Mouse (Mus musculus): Measurements from ENCODE around the gene Dhps. TPM values are rescaled to one million over a fixed set of nuclear protein-coding genes. Genes with fewer than 3 reads are reported as not detected.
A peak's percentile ranks its signal among the peaks of the same experiment; 100 is the strongest.
"Not testable (repeated sequence)": the region's sequence is repeated elsewhere in the genome, so short reads cannot be mapped to it uniquely, and the experiment has no call there.

Dhps gene
- polyA plus RNA-seq, 1 experiment from 2014 or later, result 111 TPM

DNA sequence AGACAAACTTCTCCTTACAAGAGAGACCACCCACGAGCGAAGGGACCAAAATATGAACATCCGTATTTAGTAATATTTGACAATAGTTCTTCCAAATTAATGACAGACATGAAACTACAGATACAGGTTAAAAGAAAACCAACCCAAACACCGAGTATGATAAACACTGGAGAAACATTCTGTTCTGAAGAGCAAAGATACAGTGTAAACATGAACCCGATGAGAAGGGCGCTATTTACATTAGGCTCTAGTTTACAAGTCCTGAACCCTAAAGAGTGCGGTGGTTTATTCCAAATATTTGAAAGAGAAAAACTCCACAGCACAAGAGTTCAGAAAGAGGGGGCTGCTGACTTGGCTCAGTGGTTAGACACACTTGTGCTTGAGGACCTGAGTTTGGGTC is 45.4 kb downstream of the Dhps start:
- Histone ChIP-seq H3K27ac (replicated peaks) (no peak overlapping the region), H3K9ac (no peak overlapping the region), H3K36me3 (peaks cover 11% of the 10 kb centered on the region), H3K4me3 (no peak overlapping the region), H3K4me2 (no peak overlapping the region), H3K27me3 (no peaks in the 10 kb centered on the region), H3K9me3 (0 out of 2 replicates have a peak, but pooled peaks cover under 1% of the 10 kb centered on the region), H3K4me1 (replicated peaks) (peaks cover 7% of the 10 kb centered on the region; the same call in 1 of the 2 replicates)
- whole genome bisulfite sequencing, result 93% methylated on average over 7 of the region's 7 CpGs
- no peak for ATAC-seq (ENCODE audit: low FRiP score, low read depth)

GRCm38 (mm10) chr8:85119052-85119981 is 47.8 kb downstream of the Dhps start:
- WGBS, result 7% methylated on average over 37 of the region's 37 CpGs
- Histone ChIP-seq H3K4me2 (peak overlapping the region; percentile 80), H3K36me3 (no peaks in the 10 kb centered on the region), H3K4me1 (replicated peaks) (peaks cover 7% of the 10 kb centered on the region; the same call in 1 of the 2 replicates), H3K9me3 (no peaks in the 10 kb centered on the region), H3K27me3 (no peaks in the 10 kb centered on the region), H3K4me3 (peak overlapping the region; percentile 68), H3K9ac (peak overlapping the region; percentile 72), H3K27ac (replicated peaks) (peak overlapping the region; percentile 74)
- peak; percentile 94 for ATAC-seq (ENCODE audit: low FRiP score, low read depth)

DNA sequence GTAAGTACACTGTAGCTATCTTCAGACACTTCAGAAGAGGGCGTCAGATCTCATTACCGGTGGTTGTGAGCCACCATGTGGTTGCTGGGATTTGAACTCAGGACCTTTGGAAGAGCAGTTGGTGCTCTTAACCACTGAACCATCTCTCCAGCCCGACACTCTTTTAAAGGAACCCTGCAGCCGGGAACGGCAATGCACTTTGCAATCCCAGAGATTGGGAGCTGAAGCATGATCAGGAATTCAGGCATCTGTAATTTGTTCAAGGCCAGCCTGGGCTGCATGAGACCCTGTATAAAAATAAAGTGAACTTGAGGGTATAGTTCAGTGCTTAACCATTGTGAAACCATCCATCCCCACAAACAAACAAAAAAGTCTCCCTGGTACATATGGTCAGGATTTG is 48.7 kb downstream of the Dhps start:
- H3K4me2 ChIP-seq; H3K27ac ChIP-seq (replicated peaks); H3K4me3 ChIP-seq; H3K9ac ChIP-seq; H3K9me3 ChIP-seq; H3K36me3 ChIP-seq; H3K27me3 ChIP-seq; H3K4me1 ChIP-seq (replicated peaks); ATAC-seq (ENCODE audit: low FRiP score, low read depth): not testable (repeated sequence)
- 84% methylated on average over 5 of the region's 5 CpGs for WGBS

GRCm38 (mm10) chr8:85122995-85123394 is 51.4 kb downstream of the Dhps start, which contains the start of gene Zfp791:
Gene Zfp791 (minus strand): TSS chr8:85123095.
- Histone ChIP-seq H3K4me2 (no peak within 1 kb of the TSS), H3K27me3 (no peaks in the 10 kb centered on the region), H3K36me3 (no peaks in the 10 kb centered on the region), H3K4me3 (no peak within 1 kb of the TSS), H3K4me1 (replicated peaks) (peaks cover 7% of the 10 kb centered on the region; the same call in 1 of the 2 replicates), H3K9ac (no peak within 1 kb of the TSS), H3K27ac (replicated peaks) (no peak within 1 kb of the TSS), H3K9me3 (no peaks in the 10 kb centered on the region)
- 85% methylated on average over 3 of the region's 3 CpGs for WGBS
- ATAC-seq (ENCODE audit: low FRiP score, low read depth), result no peak

DNA sequence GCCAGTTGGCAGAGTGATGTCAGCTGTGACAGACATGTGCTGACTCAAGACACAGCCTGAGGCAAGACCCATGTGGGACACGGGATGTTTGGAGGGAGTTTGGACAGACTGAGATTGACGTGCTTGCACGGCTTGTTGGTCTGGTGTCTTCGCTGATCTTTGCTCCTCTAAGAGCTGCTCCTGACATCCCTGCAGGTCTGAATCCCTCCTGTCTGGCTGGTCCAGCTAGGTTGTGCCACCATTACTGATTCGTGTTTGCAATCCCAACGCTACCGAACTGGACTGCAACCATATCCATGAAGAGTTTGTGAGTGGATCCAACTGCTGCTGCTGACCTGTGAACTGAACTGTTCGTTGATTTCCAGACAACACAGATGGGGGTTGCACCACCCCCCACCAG is 52.1 kb downstream of the Dhps start:
- Histone ChIP-seq H3K4me3 (no peak overlapping the region), H3K4me1 (replicated peaks) (peaks cover 5% of the 10 kb centered on the region; the same call in 1 of the 2 replicates), H3K27me3 (no peaks in the 10 kb centered on the region), H3K36me3 (no peaks in the 10 kb centered on the region), H3K27ac (replicated peaks) (no peak overlapping the region), H3K9ac (no peak overlapping the region), H3K9me3 (no peaks in the 10 kb centered on the region), H3K4me2 (no peak overlapping the region)
- no peak for ATAC-seq (ENCODE audit: low FRiP score, low read depth)
- 96% methylated on average over 8 of the region's 8 CpGs for WGBS

Small RNA genes lying within 50 kb of the gene (microRNA-seq; reads per million reads assigned to microRNA genes)
- gene Gm23388 (2.0 reads per million), gene Mir7070 (3.1 reads per million, percentile 13 among the genes with 10 or more reads in this experiment)

Other genes with a start within 250 kb of the Dhps start
- gene Dand5, start 248.9 kb upstream of the Dhps start, polyA plus RNA-seq (2015; fragmentation: Nextera tagmentation; extraction: Ambion mirVana), result 14.0 and 15.1 TPM in 2 replicates
- 39.7 and 40.6 TPM in 2 replicates for gene Gadd45gip1, start 240.2 kb upstream of the Dhps start, polyA plus RNA-seq (2015; fragmentation: Nextera tagmentation; extraction: Ambion mirVana)
- 79.1 and 85.9 TPM in 2 replicates for gene Rad23a, start 231.1 kb upstream of the Dhps start, polyA plus RNA-seq (2015; fragmentation: Nextera tagmentation; extraction: Ambion mirVana)
- gene Calr, start 224.8 kb upstream of the Dhps start, polyA plus RNA-seq (2015; fragmentation: Nextera tagmentation; extraction: Ambion mirVana), result 700 and 710 TPM in 2 replicates
- 108 and 112 TPM in 2 replicates for gene Farsa, start 214.8 kb upstream of the Dhps start, polyA plus RNA-seq (2015; fragmentation: Nextera tagmentation; extraction: Ambion mirVana)
- gene Syce2, start 199.6 kb upstream of the Dhps start, polyA plus RNA-seq (2015; fragmentation: Nextera tagmentation; extraction: Ambion mirVana), result 33.7 and 37.3 TPM in 2 replicates
- gene Gcdh, start 177.8 kb upstream of the Dhps start, polyA plus RNA-seq (2015; fragmentation: Nextera tagmentation; extraction: Ambion mirVana), result 36.4 and 40.3 TPM in 2 replicates
- gene Klf1, start 169.8 kb upstream of the Dhps start, polyA plus RNA-seq (2015; fragmentation: Nextera tagmentation; extraction: Ambion mirVana), result 0.64 TPM in 2 replicates
- gene Dnase2a, start 163.2 kb upstream of the Dhps start, polyA plus RNA-seq (2015; fragmentation: Nextera tagmentation; extraction: Ambion mirVana), result 5.7 and 7.3 TPM in 2 replicates
- 72.4 and 81.1 TPM in 2 replicates for gene Mast1, start 134.4 kb upstream of the Dhps start, polyA plus RNA-seq (2015; fragmentation: Nextera tagmentation; extraction: Ambion mirVana)
- gene Rtbdn, start 124.8 kb upstream of the Dhps start, polyA plus RNA-seq (2015; fragmentation: Nextera tagmentation; extraction: Ambion mirVana), result 2.8 and 3.5 TPM in 2 replicates
- gene Gm49661, start 102.3 kb upstream of the Dhps start, polyA plus RNA-seq (2015; fragmentation: Nextera tagmentation; extraction: Ambion mirVana), result not detected in 2 replicates
- 1,124 and 1,185 TPM in 2 replicates for gene Prdx2, start 102.2 kb upstream of the Dhps start, polyA plus RNA-seq (2015; fragmentation: Nextera tagmentation; extraction: Ambion mirVana)
- 54.2 and 59.8 TPM in 2 replicates for gene Rnaseh2a, start 102.0 kb upstream of the Dhps start, polyA plus RNA-seq (2015; fragmentation: Nextera tagmentation; extraction: Ambion mirVana)
- gene Junb, start 93.0 kb upstream of the Dhps start, polyA plus RNA-seq (2015; fragmentation: Nextera tagmentation; extraction: Ambion mirVana), result 6.3 and 6.8 TPM in 2 replicates
- gene Hook2, start 81.2 kb upstream of the Dhps start, polyA plus RNA-seq (2015; fragmentation: Nextera tagmentation; extraction: Ambion mirVana), result 34.0 and 37.3 TPM in 2 replicates
- gene Best2, start 57.2 kb upstream of the Dhps start, polyA plus RNA-seq (2015; fragmentation: Nextera tagmentation; extraction: Ambion mirVana), result 0.08 TPM in 1 of 2 replicates, not detected in the other
- gene Asna1, start 46.5 kb upstream of the Dhps start, polyA plus RNA-seq (2015; fragmentation: Nextera tagmentation; extraction: Ambion mirVana), result 148 and 159 TPM in 2 replicates
- 123 and 132 TPM in 2 replicates for gene Trir, start 44.9 kb upstream of the Dhps start, polyA plus RNA-seq (2015; fragmentation: Nextera tagmentation; extraction: Ambion mirVana)
- gene Tnpo2, start 34.8 kb upstream of the Dhps start, polyA plus RNA-seq (2015; fragmentation: Nextera tagmentation; extraction: Ambion mirVana), result 56.8 and 63.7 TPM in 2 replicates
- 72.0 and 76.1 TPM in 2 replicates for gene Fbxw9, start 11.7 kb upstream of the Dhps start, polyA plus RNA-seq (2015; fragmentation: Nextera tagmentation; extraction: Ambion mirVana)
- gene Gm5741, start 3.8 kb upstream of the Dhps start, polyA plus RNA-seq (2015; fragmentation: Nextera tagmentation; extraction: Ambion mirVana), result 0.99 and 1.0 TPM in 2 replicates
- 117 and 119 TPM in 2 replicates for gene Wdr83os, start 9.0 kb downstream of the Dhps start, polyA plus RNA-seq (2015; fragmentation: Nextera tagmentation; extraction: Ambion mirVana)
- gene Wdr83, start 9.5 kb downstream of the Dhps start, polyA plus RNA-seq (2015; fragmentation: Nextera tagmentation; extraction: Ambion mirVana), result 47.2 and 53.0 TPM in 2 replicates
- gene Man2b1, start 11.5 kb downstream of the Dhps start, polyA plus RNA-seq (2015; fragmentation: Nextera tagmentation; extraction: Ambion mirVana), result 20.9 and 22.5 TPM in 2 replicates
- gene Zfp791, start 51.3 kb downstream of the Dhps start, polyA plus RNA-seq (2015; fragmentation: Nextera tagmentation; extraction: Ambion mirVana), result 3.9 and 4.6 TPM in 2 replicates
- gene Cks1brt, start 80.2 kb downstream of the Dhps start, polyA plus RNA-seq (2015; fragmentation: Nextera tagmentation; extraction: Ambion mirVana), result not detected in 2 replicates
- gene Olfr371, start 154.2 kb downstream of the Dhps start, polyA plus RNA-seq (2015; fragmentation: Nextera tagmentation; extraction: Ambion mirVana), result not detected in 2 replicates
- 64.8 and 70.3 TPM in 2 replicates for gene Orc6, start 227.9 kb downstream of the Dhps start, polyA plus RNA-seq (2015; fragmentation: Nextera tagmentation; extraction: Ambion mirVana)
- 169 TPM in 2 replicates for gene Vps35, start 228.0 kb downstream of the Dhps start, polyA plus RNA-seq (2015; fragmentation: Nextera tagmentation; extraction: Ambion mirVana)